Mouse (Mus musculus): ENCODE measurements around the gene Gm13762.

DNA sequence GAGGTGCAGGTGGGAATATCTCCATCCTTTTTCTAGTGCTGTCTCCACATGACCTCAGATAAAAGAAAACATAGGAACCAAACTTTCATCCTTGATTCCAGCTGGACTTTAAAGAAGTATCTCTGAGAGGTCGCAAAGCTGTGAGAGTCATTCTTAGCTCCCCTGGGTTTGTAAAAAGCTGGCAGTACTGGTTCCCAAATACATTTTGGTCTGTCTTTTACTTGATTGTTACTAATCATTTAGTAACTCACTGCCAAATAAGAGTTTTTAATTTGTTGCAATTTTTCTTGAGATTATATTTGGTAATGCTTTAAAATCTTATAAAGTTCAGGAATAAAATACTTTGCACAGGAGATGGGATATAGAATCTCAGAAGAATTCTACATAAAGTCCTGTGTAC, 42.1 kb downstream of the Gm13762 start, which contains the start of gene Olfr1211:
- no peak for TF ChIP-seq GATA1 (IDR thresholded peaks at IDR 0.05; ENCODE audit: borderline replicate concordance, low read length)
- TF ChIP-seq FLI1 (IDR thresholded peaks at IDR 0.05; ENCODE audit: low read length) = no peak

All from megakaryocyte, embryonic 14.5 days (primary cell).